In genomic region chr4:109984011-109984411, GRCm38 (mm10) we compare ENCODE assay signal across 10 mouse cellular contexts. TPM values are rescaled to one million over a fixed set of nuclear protein-coding genes. Genes with fewer than 3 reads are reported as not detected.
DNase-seq lines count a peak whose midpoint lies in the region; ATAC-seq and TF ChIP-seq lines count a peak whose summit lies in the region.
"Had no signal": no experiment of that assay in that cellular context is flagged by ENCODE, and none has a peak within 500 bp of the region (broad histone marks: within the 10 kb centered on the region; RNA-seq: fewer than 3 reads in every experiment).

No protein-coding gene starts in this region.

- no peak overlapping the region for H3K9ac ChIP-seq in lung, embryonic 16.5 days (ENCODE audit: low read length)
- H3K9ac ChIP-seq in hindbrain, embryonic 13.5 days, result no peak overlapping the region

- H3K27me3 ChIP-seq in lung, embryonic 16.5 days (ENCODE audit: control insufficient read depth, insufficient read depth, low read depth, low read length), result peaks cover 98% of the 10 kb centered on the region
- peaks cover 98% of the 10 kb centered on the region for H3K27me3 ChIP-seq in hindbrain, embryonic 13.5 days
- H3K27me3 ChIP-seq in small intestine, adult 2 months (ENCODE audit: control insufficient read depth, insufficient read depth, low read length), result peaks cover 91% of the 10 kb centered on the region

- peak; percentile 7 for DNase-seq in gastrocnemius, postnatal 10 days
- DNase-seq in gastrocnemius, adult 18-20 months (ENCODE audit: low spot score), result no peak
- DNase-seq in lung, adult 18-20 months, result no peak
- no peak for DNase-seq in thymus, adult 18-20 months
- no peak for DNase-seq in urinary bladder, postnatal 4 days (ENCODE audit: low spot score in 2 of 2)
- DNase-seq: kidney, postnatal 25 days had no signal

- H3K4me2 ChIP-seq in lung, embryonic 16.5 days (ENCODE audit: low read depth, low read length), result peak overlapping the region; percentile 27; the same call in 1 of the 2 replicates
- no peak overlapping the region for H3K4me2 ChIP-seq in hindbrain, embryonic 13.5 days

- no peak for ATAC-seq in lung, embryonic 16.5 days (ENCODE audit: low read depth)
- no peak for ATAC-seq in hindbrain, embryonic 13.5 days (ENCODE audit: low FRiP score)

- peaks cover 12% of the 10 kb centered on the region for H3K4me1 ChIP-seq in lung, embryonic 16.5 days (replicated peaks; ENCODE audit: control insufficient read depth, insufficient read depth, low read length)
- peaks cover 28% of the 10 kb centered on the region for H3K4me1 ChIP-seq in hindbrain, embryonic 13.5 days (replicated peaks)
- peaks cover 16% of the 10 kb centered on the region for H3K4me1 ChIP-seq in small intestine, adult 2 months (ENCODE audit: control insufficient read depth, insufficient read depth, insufficient read length, low read length)

- H3K36me3 ChIP-seq in lung, embryonic 16.5 days (ENCODE audit: control insufficient read depth, insufficient read depth, low read length), result no peaks in the 10 kb centered on the region
- no peaks in the 10 kb centered on the region for H3K36me3 ChIP-seq in hindbrain, embryonic 13.5 days
- H3K36me3 ChIP-seq in small intestine, adult 2 months (ENCODE audit: control insufficient read depth, insufficient read depth, low read length), result no peaks in the 10 kb centered on the region

- TF ChIP-seq CTCF in small intestine, adult 2 months (IDR thresholded peaks at IDR 0.05; ENCODE audit: extremely low read depth, insufficient read length, insufficient replicate concordance, low read depth, low read length), result no peak

- TF ChIP-seq POLR2A in small intestine, adult 2 months (IDR thresholded peaks at IDR 0.05; ENCODE audit: low read depth, low read length), result no peak

- H3K4me3 ChIP-seq in lung, embryonic 16.5 days (ENCODE audit: low read length), result no peak overlapping the region; the same call in 1 of the 2 replicates
- H3K4me3 ChIP-seq in hindbrain, embryonic 13.5 days, result peak overlapping the region; percentile 4; the same call in 1 of the 2 replicates
- H3K4me3 ChIP-seq in small intestine, adult 2 months (ENCODE audit: low read depth, low read length), result peak overlapping the region; percentile 44

- H3K9me3 ChIP-seq in lung, embryonic 16.5 days (ENCODE audit: control insufficient read depth, low read length), result no peaks in the 10 kb centered on the region
- H3K9me3 ChIP-seq in hindbrain, embryonic 13.5 days, result no peaks in the 10 kb centered on the region

- 1% methylated on average over 24 of the region's 24 CpGs for WGBS in lung, embryonic 16.5 days
- WGBS in hindbrain, embryonic 13.5 days, result under 1% methylated on average over 24 of the region's 24 CpGs
- WGBS in small intestine, adult 2 months, result 5% methylated on average over 24 of the region's 24 CpGs

- H3K27ac ChIP-seq in lung, embryonic 16.5 days (ENCODE audit: low read length), result no peak overlapping the region
- H3K27ac ChIP-seq in hindbrain, embryonic 13.5 days, result no peak overlapping the region
- H3K27ac ChIP-seq in small intestine, adult 2 months (ENCODE audit: insufficient read depth, low read depth, low read length), result no peak overlapping the region
- H3K27ac ChIP-seq: macrophage had no signal

RNA-seq across cellular contexts. Expression of gene Dmrta2, which starts 6.2 kb away (rescaled TPM):
- under 1 TPM; 0.35 to 0.36 TPM for total RNA-seq in gastrocnemius, postnatal 10 days (2021)
- total RNA-seq in gastrocnemius, adult 18-20 months (2021), result under 1 TPM; 0.07 TPM
- polyA plus RNA-seq in lung, embryonic 16.5 days (2015; fragmentation: Nextera tagmentation; extraction: Ambion mirVana), result 0.05 TPM in 1 of 2 replicates, not detected in the other
- polyA plus RNA-seq in hindbrain, embryonic 13.5 days (2015; fragmentation: Nextera tagmentation; extraction: Ambion mirVana), result 0.06 and 0.13 TPM in 2 replicates
- 0.51 and 0.93 TPM in 2 replicates for polyA plus RNA-seq in small intestine, adult 2 months (2012; rRNA removed)
